Mouse (Mus musculus) ES-E14 (cell line): ENCODE data around the gene Samd10.

Source experiments
- CHD2 ChIP-seq: IDR thresholded peaks from 2 replicates; pipeline ENCODE4 v1.6.1; 2014; ENCODE audit warnings: mild to moderate bottlenecking, low read depth, low read length, inconsistent platforms
- ZNF384 ChIP-seq: IDR thresholded peaks from 2 replicates; pipeline ENCODE4 v1.6.1; 2012; ENCODE audit warnings: low read depth, low read length, inconsistent platforms

- TF ChIP-seq ZNF384 (no peak), CHD2 (no peak)
Measured at GRCm38 (mm10) chr2:181586124-181586523, 12.9 kb downstream of the Samd10 start.
